ENCODE assay signal across 8 mouse cellular contexts in the genomic region with DNA sequence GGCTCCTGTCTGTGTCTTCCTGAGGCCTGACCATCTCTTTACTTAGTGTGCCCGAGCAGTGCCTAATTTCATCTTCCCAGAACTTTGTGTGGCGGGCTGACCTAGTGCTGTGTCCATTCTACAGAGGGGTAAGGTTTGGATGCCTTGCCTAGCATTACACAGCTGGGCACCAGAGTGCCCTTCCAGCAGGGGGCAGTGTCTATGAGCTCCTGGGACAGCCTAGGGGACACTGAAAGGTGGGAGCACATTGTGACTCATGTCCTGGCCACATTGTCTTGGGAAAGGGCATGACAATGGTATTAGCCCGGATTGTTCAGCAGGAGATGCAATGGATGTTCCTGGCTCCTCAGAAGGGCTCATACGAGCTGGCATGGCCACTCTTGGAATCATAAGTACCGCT. TPM values are rescaled to one million over a fixed set of nuclear protein-coding genes. Genes with fewer than 3 reads are reported as not detected.
DNase-seq lines count a peak whose midpoint lies in the region; ATAC-seq and TF ChIP-seq lines count a peak whose summit lies in the region.

No protein-coding gene starts in this region.

- H3K4me3 ChIP-seq in liver, embryonic 14.5 days (ENCODE audit: insufficient read depth in 1 of 2, low read depth in 2 of 2, low read length in 2 of 2): no peak overlapping the region
- H3K4me3 ChIP-seq in stomach, postnatal 0 days (ENCODE audit: low read depth, low read length): no peak overlapping the region
- H3K4me3 ChIP-seq in midbrain, embryonic 13.5 days (replicated peaks): no peak overlapping the region

- no peaks in the 10 kb centered on the region for H3K4me1 ChIP-seq in liver, embryonic 14.5 days (replicated peaks; ENCODE audit: control insufficient read depth in 2 of 2, insufficient read depth in 2 of 2, low read length in 1 of 2)
- no peaks in the 10 kb centered on the region for H3K4me1 ChIP-seq in stomach, postnatal 0 days (replicated peaks; ENCODE audit: control insufficient read depth, insufficient read depth)
- peaks cover 6% of the 10 kb centered on the region; the same call in 1 of the 2 replicates for H3K4me1 ChIP-seq in midbrain, embryonic 13.5 days (replicated peaks)

- no peaks in the 10 kb centered on the region for H3K9me3 ChIP-seq in liver, embryonic 14.5 days (ENCODE audit: control insufficient read depth, low read length)
- no peaks in the 10 kb centered on the region for H3K9me3 ChIP-seq in stomach, postnatal 0 days (ENCODE audit: control insufficient read depth, low read length)
- H3K9me3 ChIP-seq in midbrain, embryonic 13.5 days: no peaks in the 10 kb centered on the region

- H3K9ac ChIP-seq in liver, embryonic 14.5 days (replicated peaks): no peak overlapping the region
- no peak overlapping the region for H3K9ac ChIP-seq in stomach, postnatal 0 days (ENCODE audit: low read length)
- H3K9ac ChIP-seq in midbrain, embryonic 13.5 days (replicated peaks): no peak overlapping the region

- no peak for DNase-seq in liver, embryonic 14.5 days (ENCODE audit: low read depth in 3 of 3, low spot score in 3 of 3)
- DNase-seq in liver: no peak
- peak; percentile 42 for DNase-seq in adipocyte (ENCODE audit: low spot score)
- DNase-seq in kidney, postnatal 14 days: peak; percentile 62
- DNase-seq in stomach, postnatal 0 days (ENCODE audit: low spot score): peak; percentile 27
- no peak for DNase-seq in ovary, postnatal 36 days (ENCODE audit: low spot score)
- DNase-seq in yolk sac, embryonic 10.5 days (ENCODE audit: low spot score): no peak

- ATAC-seq in liver, embryonic 14.5 days (ENCODE audit: insufficient read depth): no peak
- no peak for ATAC-seq in stomach, postnatal 0 days (ENCODE audit: low FRiP score, low TSS enrichment)
- no peak for ATAC-seq in midbrain, embryonic 13.5 days

- TF ChIP-seq EP300 in liver, embryonic 14.5 days (IDR thresholded peaks at IDR 0.05; ENCODE audit: low read depth): no peak
- no peak for TF ChIP-seq EP300 in stomach, postnatal 0 days (optimal IDR thresholded peaks at IDR 0.05)

- TF ChIP-seq CTCF in liver, embryonic 14.5 days (IDR thresholded peaks at IDR 0.05; ENCODE audit: low read depth): peak; percentile 79
- peak; percentile 67 for TF ChIP-seq CTCF in stomach, postnatal 0 days (IDR thresholded peaks at IDR 0.05; ENCODE audit: low read depth)

- peaks cover 4% of the 10 kb centered on the region; the same call in 1 of the 2 replicates for H3K27me3 ChIP-seq in liver, embryonic 14.5 days (ENCODE audit: control insufficient read depth, insufficient read depth, low read length)
- H3K27me3 ChIP-seq in stomach, postnatal 0 days (ENCODE audit: control insufficient read depth, insufficient read depth, low read length): no peaks in the 10 kb centered on the region
- H3K27me3 ChIP-seq in midbrain, embryonic 13.5 days: peaks cover 8% of the 10 kb centered on the region; the same call in 1 of the 2 replicates

- H3K36me3 ChIP-seq in liver, embryonic 14.5 days (replicated peaks; ENCODE audit: control insufficient read depth, insufficient read depth, low read depth): no peaks in the 10 kb centered on the region
- H3K36me3 ChIP-seq in stomach, postnatal 0 days (ENCODE audit: control insufficient read depth, insufficient read depth, low read length): no peaks in the 10 kb centered on the region
- H3K36me3 ChIP-seq in midbrain, embryonic 13.5 days: no peaks in the 10 kb centered on the region

- H3K4me2 ChIP-seq in liver, embryonic 14.5 days (ENCODE audit: low read depth): no peak overlapping the region
- no peak overlapping the region for H3K4me2 ChIP-seq in stomach, postnatal 0 days (replicated peaks; ENCODE audit: low read depth)
- no peak overlapping the region for H3K4me2 ChIP-seq in midbrain, embryonic 13.5 days (replicated peaks)

- H3K27ac ChIP-seq in liver, embryonic 14.5 days: no peak overlapping the region
- no peak overlapping the region for H3K27ac ChIP-seq in stomach, postnatal 0 days (replicated peaks)
- H3K27ac ChIP-seq in midbrain, embryonic 13.5 days: no peak overlapping the region

- 56% methylated on average over 5 of the region's 5 CpGs for WGBS in liver, embryonic 14.5 days (ENCODE audit: insufficient replicate concordance)
- 81% methylated on average over 5 of the region's 5 CpGs for WGBS in stomach, postnatal 0 days
- 82% methylated on average over 5 of the region's 5 CpGs for WGBS in midbrain, embryonic 13.5 days

RNA-seq across cellular contexts. Expression of a gene that starts 7.8 kb away (rescaled TPM):
- polyA plus RNA-seq in liver, embryonic 14.5 days (2012; rRNA removed): 0.34 and 0.40 TPM in 2 replicates
- 0.34 and 0.36 TPM in 2 replicates for polyA plus RNA-seq in liver, embryonic 14.5 days (2014; fragmentation: Nextera tagmentation; extraction: Ambion mirVana)
- 18.5 and 20.6 TPM in 2 replicates for polyA plus RNA-seq in stomach, postnatal 0 days (2015; fragmentation: Nextera tagmentation; extraction: Ambion mirVana)
- polyA plus RNA-seq in midbrain, embryonic 13.5 days (2015; fragmentation: Nextera tagmentation; extraction: Ambion mirVana): 0.39 and 0.46 TPM in 2 replicates

RNA-seq across cellular contexts. Expression of a gene that starts 14.6 kb away (rescaled TPM):
- polyA plus RNA-seq in liver, embryonic 14.5 days (2012; rRNA removed): 12.3 and 12.5 TPM in 2 replicates
- 15.2 and 15.7 TPM in 2 replicates for polyA plus RNA-seq in liver, embryonic 14.5 days (2014; fragmentation: Nextera tagmentation; extraction: Ambion mirVana)
- polyA plus RNA-seq in stomach, postnatal 0 days (2015; fragmentation: Nextera tagmentation; extraction: Ambion mirVana): 71.5 and 73.0 TPM in 2 replicates
- polyA plus RNA-seq in midbrain, embryonic 13.5 days (2015; fragmentation: Nextera tagmentation; extraction: Ambion mirVana): 11.3 and 13.3 TPM in 2 replicates

RNA-seq across cellular contexts. Expression of a gene that starts 20.9 kb away (rescaled TPM):
- polyA plus RNA-seq in liver, embryonic 14.5 days (2012; rRNA removed): 15.4 and 16.8 TPM in 2 replicates
- 19.8 and 21.1 TPM in 2 replicates for polyA plus RNA-seq in liver, embryonic 14.5 days (2014; fragmentation: Nextera tagmentation; extraction: Ambion mirVana)
- polyA plus RNA-seq in stomach, postnatal 0 days (2015; fragmentation: Nextera tagmentation; extraction: Ambion mirVana): 75.3 and 77.7 TPM in 2 replicates
- 10.2 and 12.1 TPM in 2 replicates for polyA plus RNA-seq in midbrain, embryonic 13.5 days (2015; fragmentation: Nextera tagmentation; extraction: Ambion mirVana)

RNA-seq across cellular contexts. Expression of a gene that starts 42.4 kb away (rescaled TPM):
- polyA plus RNA-seq in liver, embryonic 14.5 days (2012; rRNA removed): not detected in 2 replicates
- polyA plus RNA-seq in liver, embryonic 14.5 days (2014; fragmentation: Nextera tagmentation; extraction: Ambion mirVana): not detected in 2 replicates
- polyA plus RNA-seq in stomach, postnatal 0 days (2015; fragmentation: Nextera tagmentation; extraction: Ambion mirVana): 0.08 and 0.15 TPM in 2 replicates
- 0.11 TPM in 1 of 2 replicates, not detected in the other for polyA plus RNA-seq in midbrain, embryonic 13.5 days (2015; fragmentation: Nextera tagmentation; extraction: Ambion mirVana)

RNA-seq across cellular contexts. Expression of a gene that starts 52.4 kb away (rescaled TPM):
- 0.39 and 0.48 TPM in 2 replicates for polyA plus RNA-seq in liver, embryonic 14.5 days (2012; rRNA removed)
- polyA plus RNA-seq in liver, embryonic 14.5 days (2014; fragmentation: Nextera tagmentation; extraction: Ambion mirVana): 0.38 and 0.47 TPM in 2 replicates
- polyA plus RNA-seq in stomach, postnatal 0 days (2015; fragmentation: Nextera tagmentation; extraction: Ambion mirVana): 6.3 and 6.7 TPM in 2 replicates
- polyA plus RNA-seq in midbrain, embryonic 13.5 days (2015; fragmentation: Nextera tagmentation; extraction: Ambion mirVana): 0.08 and 0.23 TPM in 2 replicates

Comparison
In these comparisons a context has a peak if more than half of its experiments do, and no peak if none do; other contexts are left out.
1. DNase-seq: peak in adipocyte (single experiment), kidney, postnatal 14 days (single experiment) and stomach, postnatal 0 days (single experiment); none in liver, embryonic 14.5 days (0 of 3), liver (single experiment), ovary, postnatal 36 days (single experiment) and yolk sac, embryonic 10.5 days (single experiment).
2. RNA of a gene that starts 7.8 kb away (polyA plus RNA-seq): 18.5 to 20.6 TPM in stomach, postnatal 0 days; 0.39 to 0.46 TPM in midbrain, embryonic 13.5 days and 0.34 to 0.40 TPM in liver, embryonic 14.5 days; every median in the first group is over 10 times any median in the second.